Mouse (Mus musculus) WW6 (cell line): Measurements from ENCODE around the gene Lipc.
A peak's percentile ranks its signal among the peaks of the same experiment; 100 is the strongest.

Source experiments
- DNase-seq: peaks from one replicate; pipeline ENCODE4 v3.0.0-alpha.2; 2013; ENCODE audit warnings: low read depth, low spot score

The Lipc gene

GRCm38 (mm10) chr9:70916516-70916915, 35.5 kb downstream of the Lipc start:
- DNase-seq = no peak

DNA sequence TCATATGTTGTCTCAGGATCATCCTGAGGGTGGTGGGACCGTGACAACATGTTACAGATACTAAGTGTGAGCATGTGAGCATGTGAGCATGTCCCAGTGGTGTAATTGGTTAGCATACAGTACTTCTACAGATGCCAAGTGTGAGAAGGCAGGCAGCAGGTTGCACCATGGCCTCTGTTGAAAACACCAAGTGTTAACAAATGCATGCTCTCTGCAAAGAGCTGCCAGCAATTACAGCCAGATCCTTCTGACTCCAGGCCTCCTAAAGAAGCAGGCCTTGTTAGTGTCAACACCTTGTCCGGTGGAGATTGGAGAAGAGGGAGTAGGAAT, 36.7 kb downstream of the Lipc start:
- DNase-seq = no peak

- no peak for DNase-seq
These were observed 37.2 kb downstream of the Lipc start for GRCm38 (mm10) chr9:70914659-70915355.

GRCm38 (mm10) chr9:70911163-70911562, 40.9 kb downstream of the Lipc start:
- no peak for DNase-seq

- no peak for DNase-seq
These were observed 41.7 kb downstream of the Lipc start for GRCm38 (mm10) chr9:70910351-70910750.

DNA sequence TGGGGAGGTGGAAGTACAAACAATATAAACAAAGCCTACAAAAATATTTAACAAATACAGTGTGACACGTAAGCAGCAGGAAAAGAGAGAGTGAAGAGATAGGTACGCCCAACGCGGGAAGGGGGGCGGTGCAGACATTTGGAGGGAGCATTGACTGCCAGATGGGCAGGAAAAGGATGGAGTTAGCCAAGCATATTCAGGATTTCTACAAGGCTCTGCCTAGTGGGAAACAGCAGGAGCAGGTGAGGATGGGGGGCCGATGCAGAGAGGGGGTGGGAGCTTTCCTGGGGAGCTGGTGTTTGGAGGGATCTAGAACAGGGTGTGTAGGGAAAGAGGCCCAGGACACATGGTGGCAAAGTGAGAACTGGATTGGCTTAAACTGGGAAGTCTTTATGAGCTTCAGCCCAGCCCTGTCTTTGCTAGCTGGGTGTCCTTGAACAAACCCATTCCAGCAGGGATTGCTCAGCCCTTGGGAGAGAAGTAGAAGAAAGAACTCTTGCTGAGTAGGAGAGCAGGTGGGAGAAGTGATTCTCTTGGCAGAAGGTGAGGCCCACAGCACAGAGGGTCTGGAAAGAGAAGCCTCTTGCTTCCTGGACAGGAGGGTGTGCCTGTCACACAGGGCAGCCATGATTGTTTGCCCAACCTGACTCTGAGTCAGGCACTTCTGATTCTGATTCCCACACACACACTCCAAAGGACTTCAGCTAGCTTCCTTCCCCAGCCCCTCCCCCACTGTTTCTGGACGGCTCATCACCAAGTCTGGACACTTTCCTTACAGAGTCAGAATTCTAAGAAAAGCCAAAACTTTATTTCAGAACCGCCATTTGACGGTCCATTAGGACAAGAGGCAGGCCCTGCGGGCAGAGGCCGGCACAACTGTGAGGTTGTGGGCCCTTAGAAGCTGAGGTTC, 49.0 kb downstream of the Lipc start:
- DNase-seq = peak; percentile 16

DNA sequence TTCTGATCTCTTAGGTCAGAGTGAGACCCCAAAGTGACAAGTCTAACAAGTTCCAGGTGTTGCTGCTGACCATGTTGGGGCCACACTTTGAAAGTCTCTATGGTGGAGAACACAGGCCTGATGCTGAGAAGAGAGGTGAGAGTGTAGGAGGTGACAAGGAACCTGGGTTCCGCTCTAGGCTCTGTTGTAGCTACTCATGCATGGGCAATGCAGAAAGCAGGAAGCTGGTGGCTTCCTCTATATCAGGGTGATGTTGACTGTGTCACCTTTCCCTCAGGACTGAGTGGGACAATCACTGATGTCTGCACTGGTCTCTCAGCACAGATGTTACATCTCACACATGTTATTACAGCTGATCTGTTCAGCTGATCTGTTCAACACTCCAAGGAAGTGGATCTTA, 57.8 kb downstream of the Lipc start:
- no peak for DNase-seq

- no peak for DNase-seq
These were observed 58.5 kb downstream of the Lipc start for GRCm38 (mm10) chr9:70893526-70893925.

DNA sequence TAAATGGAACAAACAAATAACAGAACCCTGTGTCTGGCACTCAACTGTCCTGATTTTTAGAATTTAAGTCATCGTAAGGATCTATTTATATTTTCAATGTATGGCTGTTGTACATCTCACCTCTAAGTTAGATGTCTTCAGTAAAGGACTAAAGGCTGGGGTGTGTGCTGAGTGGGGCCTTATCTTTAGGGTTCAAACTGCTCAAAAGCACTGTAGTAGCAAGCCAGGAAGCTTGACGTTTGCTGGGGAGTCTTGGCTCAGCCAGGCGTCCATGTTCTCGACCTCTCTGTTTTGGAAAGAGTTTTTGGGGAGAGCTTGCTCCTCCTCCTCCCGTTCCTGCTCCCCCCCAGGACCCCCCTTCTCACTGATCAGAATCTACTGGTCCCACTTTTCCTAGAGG, 59.4 kb downstream of the Lipc start:
- no peak for DNase-seq

- no peak for DNase-seq
These were observed 60.4 kb downstream of the Lipc start for GRCm38 (mm10) chr9:70891431-70892133.

DNA sequence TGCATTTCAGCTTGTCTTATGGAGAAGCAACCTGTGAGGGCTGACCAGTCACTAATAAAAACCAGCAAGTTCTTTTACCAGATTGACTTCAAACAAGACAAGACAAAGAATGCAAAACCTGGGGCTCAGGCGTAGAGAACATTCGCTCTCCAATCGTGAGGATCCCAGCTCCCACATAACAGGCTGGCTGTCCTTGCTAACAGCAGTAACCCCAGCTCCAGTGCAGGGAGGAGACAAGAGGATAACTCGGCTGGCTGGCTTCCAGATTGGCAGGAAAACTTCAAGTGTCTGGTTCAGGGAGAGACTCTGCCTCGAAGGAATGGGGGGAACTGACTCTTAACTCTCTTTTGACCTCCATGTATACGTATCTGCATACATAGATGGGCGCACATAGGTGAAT, 61.3 kb downstream of the Lipc start:
- DNase-seq = no peak

- DNase-seq = no peak
These were observed 63.1 kb downstream of the Lipc start for GRCm38 (mm10) chr9:70888969-70889368.

- no peak for DNase-seq
These were observed 63.5 kb downstream of the Lipc start for GRCm38 (mm10) chr9:70888556-70888955.

DNA sequence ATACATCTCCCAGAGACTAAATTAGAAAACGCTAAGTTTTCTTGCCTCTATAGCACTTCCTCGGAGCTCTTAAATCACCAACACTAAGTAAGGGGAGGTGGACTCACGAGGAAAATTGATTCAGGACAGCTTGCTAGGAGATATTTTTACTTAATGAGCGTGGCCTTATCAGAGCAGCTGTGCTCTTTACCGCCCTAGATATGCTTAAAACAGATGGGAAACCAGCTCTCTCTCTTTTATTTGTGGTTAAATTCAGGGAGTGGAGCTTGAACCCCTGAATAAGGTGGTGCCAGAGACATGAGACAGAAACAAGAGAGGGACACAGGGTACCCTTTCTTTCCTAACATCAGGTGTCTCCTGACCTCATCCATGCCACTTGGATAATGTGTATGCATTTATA, 70.0 kb downstream of the Lipc start:
- no peak for DNase-seq

GRCm38 (mm10) chr9:70878823-70879222, 73.2 kb downstream of the Lipc start:
- no peak for DNase-seq

GRCm38 (mm10) chr9:70878157-70878556, 73.9 kb downstream of the Lipc start:
- DNase-seq = no peak

- DNase-seq = no peak
These were observed 76.5 kb downstream of the Lipc start for GRCm38 (mm10) chr9:70875490-70875889.

DNA sequence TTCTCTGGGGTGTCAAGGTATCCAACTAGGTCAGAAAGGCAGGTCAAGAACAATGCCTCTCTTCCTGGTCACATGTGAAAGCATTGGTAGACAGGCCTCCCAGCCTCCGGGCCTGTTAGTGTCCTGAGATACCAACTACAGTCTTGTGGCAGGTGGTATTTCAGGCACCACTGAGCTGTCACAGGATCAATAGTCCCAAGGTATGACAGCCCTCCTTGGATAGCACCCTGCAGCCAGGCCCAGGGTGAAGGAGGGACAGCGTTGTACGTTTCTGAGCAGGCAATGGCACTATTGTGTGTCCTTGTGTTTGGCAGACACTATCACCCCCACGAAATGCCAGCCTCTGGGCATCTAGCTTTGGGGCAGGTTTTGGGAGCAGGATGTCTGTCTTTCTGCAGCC, 77.0 kb downstream of the Lipc start:
- no peak for DNase-seq

GRCm38 (mm10) chr9:70872675-70873074, 79.4 kb downstream of the Lipc start:
- DNase-seq = no peak

- DNase-seq = no peak
These were observed 81.7 kb downstream of the Lipc start for GRCm38 (mm10) chr9:70870326-70870725.

DNA sequence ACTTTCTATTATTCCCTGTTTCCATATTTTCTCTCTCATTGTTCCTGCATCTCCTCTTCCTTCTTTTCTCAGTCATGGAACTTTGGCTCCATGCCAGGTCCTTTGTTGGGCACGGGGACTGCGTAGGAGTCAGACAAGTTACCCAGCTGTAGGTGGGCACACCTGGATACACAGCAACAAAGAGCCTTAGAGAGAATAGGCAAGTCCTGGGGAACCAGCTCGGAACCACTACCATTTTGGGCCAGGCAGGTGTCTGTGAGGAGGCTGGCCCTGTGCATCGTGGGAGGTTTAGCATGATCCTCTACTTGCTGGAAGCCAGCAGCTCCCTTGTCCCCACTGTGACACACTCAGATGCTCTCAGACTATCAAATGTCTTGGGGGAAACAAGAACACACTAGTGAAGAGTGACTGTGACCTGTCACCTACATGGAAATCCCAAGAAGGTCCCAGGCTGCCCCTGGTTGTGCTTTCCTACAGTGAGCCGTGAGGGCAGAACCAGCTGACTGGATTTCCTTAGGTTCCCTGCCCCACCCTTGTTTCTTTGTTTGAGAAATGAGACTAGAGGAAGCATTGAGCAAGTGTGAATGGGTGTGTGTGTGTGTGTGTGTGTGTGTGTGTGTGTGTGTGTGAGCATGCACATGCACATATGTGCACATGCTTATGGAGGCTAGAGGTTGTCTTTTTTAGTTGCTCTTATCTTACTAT, 82.7 kb downstream of the Lipc start:
- DNase-seq = no peak

DNA sequence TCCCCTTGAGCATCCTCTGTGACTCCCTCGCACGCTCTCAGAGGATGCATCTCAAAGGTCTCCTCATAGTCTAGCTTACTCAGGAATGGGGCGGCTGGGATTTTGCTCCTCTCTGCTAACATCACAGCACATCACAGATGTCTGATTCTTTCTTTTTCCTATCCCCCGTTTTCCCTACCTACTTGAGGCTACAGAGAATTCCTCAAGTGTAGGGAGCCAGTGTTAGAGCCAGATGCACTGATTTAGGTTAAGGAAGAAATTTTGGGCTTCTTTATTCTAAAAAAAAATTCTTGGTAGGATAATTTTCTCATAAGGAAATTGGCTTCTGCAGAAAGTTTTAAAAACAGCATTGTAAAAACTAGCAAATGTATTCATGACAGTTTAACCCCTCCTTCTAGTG, 84.6 kb downstream of the Lipc start:
- no peak for DNase-seq
